Comparison of ENCODE assay signal across 30 mouse cellular contexts in the genomic region with DNA sequence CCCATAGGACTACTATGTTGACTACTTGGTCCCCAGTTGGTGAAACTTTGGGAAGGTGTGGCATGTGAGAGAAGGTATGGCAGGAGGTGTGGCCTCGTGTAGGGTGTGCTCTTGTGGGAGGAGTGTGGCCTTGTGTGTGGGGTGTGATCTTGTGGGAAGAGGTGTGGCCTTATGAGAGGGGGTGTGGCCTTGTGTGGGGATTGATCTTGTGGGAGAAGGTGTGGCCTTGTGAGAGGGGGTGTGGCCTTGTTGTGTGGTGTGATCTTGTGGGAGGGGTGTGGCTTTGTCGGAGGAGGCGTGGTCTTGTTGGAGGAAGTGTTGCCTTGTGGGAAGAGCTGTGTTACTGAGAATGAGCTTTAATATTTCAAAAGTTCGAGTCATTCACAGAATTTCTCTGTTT. TPM values are rescaled to one million over a fixed set of nuclear protein-coding genes. Genes with fewer than 3 reads are reported as not detected.
DNase-seq lines count a peak whose midpoint lies in the region; ATAC-seq lines count a peak whose summit lies in the region.
"Had no signal": no experiment of that assay in that cellular context is flagged by ENCODE, and none has a peak within 500 bp of the region (broad histone marks: within the 10 kb centered on the region; RNA-seq: fewer than 3 reads in every experiment).

No protein-coding gene starts in this region.

- no peak overlapping the region for H3K9ac ChIP-seq in heart, embryonic 15.5 days
- H3K9ac ChIP-seq: forebrain, embryonic 13.5 days; limb, embryonic 15.5 days; lung, embryonic 15.5 days had no signal

- 0 out of 2 replicates have a peak, but pooled peaks have one; percentile 43 for ATAC-seq in heart, embryonic 15.5 days (replicated peaks; ENCODE audit: insufficient number of reproducible peaks, insufficient read depth, low FRiP score, low read depth)
- peak; percentile 44; the same call in 1 of the 2 replicates for ATAC-seq in megakaryocyte progenitor cell, adult 5-6 weeks (replicated peaks; ENCODE audit: poor library complexity)
- ATAC-seq: forebrain, embryonic 13.5 days; hindbrain, postnatal 0 days had no signal

- H3K9me3 ChIP-seq in heart, embryonic 15.5 days (replicated peaks), result no peaks in the 10 kb centered on the region
- H3K9me3 ChIP-seq: forebrain, embryonic 13.5 days; limb, embryonic 15.5 days; lung, embryonic 15.5 days had no signal

- H3K27ac ChIP-seq in heart, embryonic 15.5 days, result no peak overlapping the region
- H3K27ac ChIP-seq: forebrain, embryonic 13.5 days; hindbrain, embryonic 10.5 days; hindbrain, postnatal 0 days; limb, embryonic 15.5 days; lung, embryonic 15.5 days; macrophage had no signal

- DNase-seq in heart, adult 11 months, result no peak
- peak; percentile 26 for DNase-seq in CD4-positive helper T cell, adult 2 months (ENCODE audit: low read depth, low spot score)
- peak; percentile 85 for DNase-seq in WW6 (ENCODE audit: low read depth, low spot score)
- no peak for DNase-seq in adrenal gland, adult 8-10 months
- no peak for DNase-seq in natural killer cell, adult 2 months (ENCODE audit: low spot score in 2 of 2)
- no peak for DNase-seq in cerebellum, postnatal 4 days (ENCODE audit: low spot score in 2 of 2)
- DNase-seq: adrenal gland, postnatal 25 days; B cell, adult 2 months; cerebellum, adult 11 months; cerebellum, postnatal 36 days; gastrocnemius, postnatal 10 days; kidney, adult 8-10 months; kidney, postnatal 14 days; midbrain, embryonic 14.5 days; spleen, adult 18-20 months had no signal

- no peaks in the 10 kb centered on the region for H3K36me3 ChIP-seq in heart, embryonic 15.5 days
- H3K36me3 ChIP-seq: hindbrain, embryonic 10.5 days; limb, embryonic 15.5 days; lung, embryonic 15.5 days had no signal

- peaks cover 4% of the 10 kb centered on the region; the same call in 1 of the 2 replicates for H3K27me3 ChIP-seq in heart, embryonic 15.5 days
- H3K27me3 ChIP-seq: forebrain, embryonic 13.5 days; limb, embryonic 15.5 days; lung, embryonic 15.5 days had no signal

- no peak overlapping the region for H3K4me2 ChIP-seq in heart, embryonic 15.5 days
- H3K4me2 ChIP-seq: forebrain, embryonic 13.5 days; limb, embryonic 15.5 days; lung, embryonic 15.5 days had no signal

- 61% methylated on average over 4 of the region's 4 CpGs for WGBS in heart, embryonic 15.5 days

- H3K4me1 ChIP-seq in heart, embryonic 15.5 days (replicated peaks), result no peaks in the 10 kb centered on the region
- H3K4me1 ChIP-seq: forebrain, embryonic 13.5 days; hindbrain, embryonic 10.5 days; limb, embryonic 15.5 days; lung, embryonic 15.5 days had no signal

- H3K4me3 ChIP-seq in heart, embryonic 15.5 days, result no peak overlapping the region
- H3K4me3 ChIP-seq: forebrain, embryonic 13.5 days; hindbrain, embryonic 10.5 days; limb, embryonic 15.5 days; lung, embryonic 15.5 days had no signal

RNA-seq across cellular contexts. Expression of a gene that starts 9.3 kb away (rescaled TPM):
- polyA plus RNA-seq in heart, embryonic 15.5 days (2015; fragmentation: Nextera tagmentation; extraction: Ambion mirVana), result not detected in 2 replicates
- total RNA-seq in megakaryocyte progenitor cell, adult 5-6 weeks (2015), result not detected in 2 replicates
- total RNA-seq in megakaryocyte progenitor cell, adult 5-6 weeks (2017), result not detected in 2 replicates
- not detected for total RNA-seq in adrenal gland, adult 8-10 months (2022)
- total RNA-seq: adrenal gland, postnatal 25 days; gastrocnemius, postnatal 10 days; heart, adult 8-10 months; hindbrain, postnatal 0 days; layer of hippocampus, adult 8-10 months; left cerebral cortex, postnatal 36 days had no signal
- polyA plus RNA-seq: embryonic facial prominence, embryonic 11.5 days; forebrain, embryonic 13.5 days; heart, postnatal 0 days; hindbrain, embryonic 10.5 days; hindbrain, postnatal 0 days; lung, embryonic 15.5 days; macrophage; midbrain, embryonic 14.5 days; neural tube, embryonic 14.5 days had no signal

RNA-seq across cellular contexts. Expression of a gene that starts 15.8 kb away (rescaled TPM):
- polyA plus RNA-seq in heart, embryonic 15.5 days (2015; fragmentation: Nextera tagmentation; extraction: Ambion mirVana), result 2.7 and 5.6 TPM in 2 replicates
- total RNA-seq in megakaryocyte progenitor cell, adult 5-6 weeks (2015), result not detected in 2 replicates
- total RNA-seq in megakaryocyte progenitor cell, adult 5-6 weeks (2017), result not detected in 2 replicates
- total RNA-seq in adrenal gland, adult 8-10 months (2022), result not detected
- total RNA-seq: adrenal gland, postnatal 25 days; gastrocnemius, postnatal 10 days; heart, adult 8-10 months; hindbrain, postnatal 0 days; layer of hippocampus, adult 8-10 months; left cerebral cortex, postnatal 36 days had no signal
- polyA plus RNA-seq: embryonic facial prominence, embryonic 11.5 days; forebrain, embryonic 13.5 days; frontal cortex, adult 2 months; heart, postnatal 0 days; hindbrain, embryonic 10.5 days; hindbrain, postnatal 0 days; limb, embryonic 15.5 days; macrophage; midbrain, embryonic 14.5 days; neural tube, embryonic 14.5 days had no signal

RNA-seq across cellular contexts. Expression of a gene that starts 26.4 kb away (rescaled TPM):
- 0.22 and 0.23 TPM in 2 replicates for polyA plus RNA-seq in heart, embryonic 15.5 days (2015; fragmentation: Nextera tagmentation; extraction: Ambion mirVana)
- total RNA-seq in megakaryocyte progenitor cell, adult 5-6 weeks (2015), result not detected in 2 replicates
- total RNA-seq in megakaryocyte progenitor cell, adult 5-6 weeks (2017), result not detected in 2 replicates
- total RNA-seq in adrenal gland, adult 8-10 months (2022), result not detected
- total RNA-seq: adrenal gland, postnatal 25 days; gastrocnemius, postnatal 10 days; heart, adult 8-10 months; hindbrain, postnatal 0 days; layer of hippocampus, adult 8-10 months; left cerebral cortex, postnatal 36 days had no signal
- polyA plus RNA-seq: forebrain, embryonic 13.5 days; frontal cortex, adult 2 months; heart, postnatal 0 days; macrophage; midbrain, embryonic 14.5 days; neural tube, embryonic 14.5 days had no signal

RNA-seq across cellular contexts. Expression of a gene that starts 49.9 kb away (rescaled TPM):
- not detected in 2 replicates for polyA plus RNA-seq in heart, embryonic 15.5 days (2015; fragmentation: Nextera tagmentation; extraction: Ambion mirVana)
- total RNA-seq in megakaryocyte progenitor cell, adult 5-6 weeks (2015), result not detected in 2 replicates
- not detected in 2 replicates for total RNA-seq in megakaryocyte progenitor cell, adult 5-6 weeks (2017)
- total RNA-seq in adrenal gland, adult 8-10 months (2022), result not detected
- total RNA-seq: adrenal gland, postnatal 25 days; gastrocnemius, postnatal 10 days; heart, adult 8-10 months; hindbrain, postnatal 0 days; layer of hippocampus, adult 8-10 months; left cerebral cortex, postnatal 36 days had no signal
- polyA plus RNA-seq: embryonic facial prominence, embryonic 11.5 days; forebrain, embryonic 13.5 days; frontal cortex, adult 2 months; heart, postnatal 0 days; hindbrain, embryonic 10.5 days; macrophage; midbrain, embryonic 14.5 days; neural tube, embryonic 14.5 days had no signal

RNA-seq across cellular contexts. Expression of a gene that starts 50.3 kb away (rescaled TPM):
- 11.1 and 16.2 TPM in 2 replicates for polyA plus RNA-seq in heart, embryonic 15.5 days (2015; fragmentation: Nextera tagmentation; extraction: Ambion mirVana)
- 5.7 and 11.4 TPM in 2 replicates for total RNA-seq in megakaryocyte progenitor cell, adult 5-6 weeks (2015)
- 12.7 and 14.9 TPM in 2 replicates for total RNA-seq in megakaryocyte progenitor cell, adult 5-6 weeks (2017)
- 10 to 100 TPM; 30.9 to 60.3 (median 45.3) TPM for total RNA-seq in adrenal gland, adult 8-10 months (2022)

Comparison
In these comparisons a context has a peak if more than half of its experiments do, and no peak if none do; other contexts are left out.
1. DNase-seq: peak in CD4-positive helper T cell, adult 2 months (single experiment) and WW6 (single experiment); none in heart, adult 11 months (single experiment), adrenal gland, adult 8-10 months (single experiment), natural killer cell, adult 2 months (0 of 2) and cerebellum, postnatal 4 days (0 of 2).